Mouse (Mus musculus): ENCODE results near the gene Dapk3. TPM values are rescaled to one million over a fixed set of nuclear protein-coding genes. Genes with fewer than 3 reads are reported as not detected.

Gene Dapk3
- polyA plus RNA-seq (2012; rRNA removed): 75.3 and 76.8 TPM in 2 replicates

DNA sequence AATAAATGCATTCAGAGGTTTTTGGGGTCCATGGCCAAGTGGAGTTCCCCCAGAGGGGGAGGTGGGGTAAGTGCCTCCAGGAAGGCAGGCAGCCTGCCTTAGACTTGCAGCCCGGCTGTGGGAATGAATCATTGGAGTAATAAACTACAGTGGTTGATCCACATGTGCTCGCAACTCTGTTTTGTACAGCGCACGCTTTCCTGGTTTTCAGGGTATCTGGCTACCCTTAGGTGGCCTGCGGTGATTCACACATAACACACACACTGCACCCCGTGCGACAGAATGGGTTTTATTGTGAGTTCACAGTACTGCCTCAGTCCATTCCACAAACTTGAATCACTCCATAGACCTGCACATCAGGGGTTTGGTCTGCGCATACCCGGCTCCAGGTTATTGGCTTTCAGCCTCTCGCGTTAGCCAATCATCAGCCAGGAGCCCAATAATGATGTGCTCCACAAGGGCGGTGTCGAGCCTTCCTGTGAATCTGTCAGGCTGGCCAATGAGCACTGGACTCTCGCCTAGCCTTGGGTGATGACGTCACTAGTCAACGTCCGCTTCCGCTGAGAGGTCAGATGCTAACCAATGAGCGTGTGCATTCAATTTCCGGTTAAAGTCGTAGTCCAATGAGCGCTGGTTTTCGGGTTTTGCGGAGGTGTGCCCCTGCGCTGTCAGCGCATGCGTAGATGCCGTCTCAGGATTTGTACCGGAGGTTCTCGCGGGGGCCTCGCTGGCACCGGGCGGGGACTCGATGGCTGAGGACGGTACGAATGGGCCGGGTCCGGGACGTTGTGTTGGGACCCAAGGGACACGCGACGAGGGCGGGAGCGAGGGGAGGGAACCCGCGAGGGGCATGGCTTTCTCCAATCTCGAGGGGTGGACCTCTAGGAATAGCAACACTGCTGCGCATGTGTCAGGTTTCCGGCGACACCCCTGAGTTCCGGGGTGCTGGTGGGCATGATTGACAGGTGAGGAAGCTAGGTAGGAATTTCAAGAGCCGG, at the start of gene Dapk3:
Gene Dapk3 (plus strand): TSS at position 670 of the 998 bp plus-strand sequence.
- DNase-seq (ENCODE audit: extremely low spot score in 1 of 2, low spot score in 1 of 2): peak; percentile 99

GRCm38 (mm10) chr10:81134181-81134587, 48.6 kb upstream of the Dapk3 start:
- DNase-seq (ENCODE audit: extremely low spot score in 1 of 2, low spot score in 1 of 2): no peak

GRCm38 (mm10) chr10:81134966-81135681, 47.7 kb upstream of the Dapk3 start, which contains the start of gene Zbtb7a:
Gene Zbtb7a (plus strand): TSS chr10:81135220.
- DNase-seq (ENCODE audit: extremely low spot score in 1 of 2, low spot score in 1 of 2): peak in 1 of 2 experiments; percentile 62

- peak in 1 of 2 experiments; percentile 75 for DNase-seq (ENCODE audit: extremely low spot score in 1 of 2, low spot score in 1 of 2)
These were observed 46.7 kb upstream of the Dapk3 start for GRCm38 (mm10) chr10:81135831-81136705.

DNA sequence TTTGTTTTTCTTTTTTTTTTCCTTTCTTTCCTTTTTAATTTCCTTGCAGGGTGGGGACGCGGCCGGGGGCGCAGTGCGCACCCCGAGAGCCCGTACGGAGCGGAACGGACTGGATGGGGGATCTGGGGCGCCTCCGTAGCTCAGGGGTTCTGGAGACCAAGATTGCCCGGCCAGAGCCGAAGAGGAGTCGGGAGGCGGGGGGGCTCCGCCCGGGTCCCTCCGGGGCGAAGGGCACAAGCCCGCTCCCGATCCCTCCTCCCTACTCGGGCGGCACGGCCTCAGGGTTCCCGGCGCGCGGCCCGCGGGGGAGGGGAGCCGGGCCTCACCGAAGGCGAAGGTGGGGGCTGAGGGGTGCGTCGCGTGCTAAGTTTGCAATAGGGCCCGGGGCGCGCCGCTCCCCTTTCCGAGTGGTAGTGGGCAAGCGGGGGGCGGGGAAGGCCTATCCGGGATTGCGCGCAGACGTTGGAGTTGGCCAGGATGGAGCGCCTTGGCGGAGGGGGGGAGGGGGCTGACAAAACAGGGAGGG, 46.0 kb upstream of the Dapk3 start:
- no peak for DNase-seq (ENCODE audit: extremely low spot score in 1 of 2, low spot score in 1 of 2)

- DNase-seq (ENCODE audit: extremely low spot score in 1 of 2, low spot score in 1 of 2): peak; percentile 99 to 100
These were observed 45.3 kb upstream of the Dapk3 start for GRCm38 (mm10) chr10:81137252-81138130.

DNA sequence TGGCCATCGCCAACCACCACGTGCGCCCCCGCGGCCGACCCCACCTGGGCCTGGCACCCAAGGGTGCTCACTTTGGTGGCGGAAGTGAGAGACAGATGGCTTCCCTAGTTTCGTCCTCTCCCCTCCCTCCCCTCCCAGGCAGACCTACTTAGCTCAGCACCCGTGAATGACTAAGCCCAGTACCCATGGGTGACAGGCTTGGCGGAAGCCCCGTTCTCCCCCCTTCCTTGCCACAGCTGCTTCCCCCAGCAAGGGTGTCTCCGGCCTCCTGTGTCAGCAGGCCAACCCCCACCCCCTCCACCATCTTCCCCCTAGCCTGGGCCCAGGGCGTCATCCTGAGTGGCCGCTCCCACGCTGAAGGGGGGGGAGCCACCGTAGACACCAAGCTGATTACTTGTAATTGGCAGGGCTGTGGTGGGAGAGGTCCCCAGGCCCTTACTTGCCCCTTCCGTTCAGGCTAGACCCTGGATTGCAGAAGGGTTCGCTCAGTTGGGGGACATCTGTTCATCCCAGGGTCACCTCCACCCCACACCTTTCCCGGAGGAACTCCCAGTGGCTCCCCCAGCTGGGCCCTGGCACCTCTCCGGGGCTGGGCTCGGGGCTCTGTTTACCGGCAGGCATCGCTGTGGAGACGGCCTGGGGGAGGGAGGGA, 44.5 kb upstream of the Dapk3 start:
- peak in 1 of 2 experiments; percentile 40 for DNase-seq (ENCODE audit: extremely low spot score in 1 of 2, low spot score in 1 of 2)

- DNase-seq (ENCODE audit: extremely low spot score in 1 of 2, low spot score in 1 of 2): no peak
These were observed 43.8 kb upstream of the Dapk3 start for GRCm38 (mm10) chr10:81138821-81139528.

- no peak for DNase-seq (ENCODE audit: extremely low spot score in 1 of 2, low spot score in 1 of 2)
These were observed 43.3 kb upstream of the Dapk3 start for GRCm38 (mm10) chr10:81139529-81139846.

DNA sequence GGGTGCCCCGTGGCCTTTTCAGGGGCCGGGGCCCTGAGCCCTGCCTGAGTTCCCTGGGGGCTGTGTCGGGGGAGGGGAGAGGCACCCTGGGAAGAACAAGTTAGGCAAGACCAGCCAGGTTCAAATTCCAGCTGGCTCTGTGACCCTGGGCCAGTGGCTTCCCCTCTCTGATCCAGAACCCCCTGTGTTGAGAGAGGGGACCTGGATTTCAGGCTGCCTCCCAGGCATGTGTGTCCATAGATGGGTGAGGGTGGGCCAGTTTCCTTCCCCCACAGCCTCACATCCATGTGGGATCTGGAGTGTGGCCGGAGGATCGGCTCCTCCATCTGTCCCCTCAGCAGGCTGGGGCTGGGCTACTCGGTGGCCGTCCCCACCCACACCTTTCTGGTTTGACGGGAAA, 42.8 kb upstream of the Dapk3 start:
- no peak for DNase-seq (ENCODE audit: extremely low spot score in 1 of 2, low spot score in 1 of 2)

GRCm38 (mm10) chr10:81140717-81141454, 41.9 kb upstream of the Dapk3 start:
- no peak for DNase-seq (ENCODE audit: extremely low spot score in 1 of 2, low spot score in 1 of 2)

DNA sequence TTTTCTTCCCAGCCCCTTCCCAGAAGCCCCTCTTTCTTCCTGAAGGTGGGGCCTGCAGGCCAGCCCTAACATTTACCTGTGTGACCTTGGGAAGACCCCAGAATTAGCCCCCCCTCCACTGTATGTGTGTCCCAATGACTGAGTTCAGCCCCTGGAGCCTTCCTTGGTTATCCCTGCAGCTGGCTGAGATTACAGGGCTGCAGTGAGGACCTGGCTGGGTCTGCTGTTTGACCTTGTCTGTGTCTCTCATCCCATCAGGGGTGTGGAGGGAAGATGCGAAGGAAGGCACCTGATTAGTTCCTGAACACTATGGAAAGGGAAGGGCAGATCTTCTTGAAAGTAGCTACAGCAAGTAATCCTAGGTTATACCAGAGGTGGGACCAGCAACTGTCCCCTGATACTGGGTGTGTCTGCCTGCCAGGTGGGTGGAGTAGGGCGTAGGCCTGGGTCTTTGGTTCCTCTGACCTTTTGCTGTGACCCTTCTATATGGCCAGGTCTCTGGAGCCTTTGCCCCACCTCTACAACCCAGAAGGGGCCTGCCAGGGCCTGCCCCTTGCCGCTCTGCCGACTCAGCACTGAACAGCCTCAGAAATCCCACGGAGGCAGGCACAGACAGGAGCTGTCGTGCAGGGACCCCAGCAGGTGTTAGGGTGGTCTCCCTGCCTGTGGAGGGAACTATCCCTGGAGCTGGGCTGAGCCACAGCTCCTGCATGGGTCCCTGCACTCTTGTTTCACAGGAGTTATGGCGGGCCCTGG, 41.2 kb upstream of the Dapk3 start:
- DNase-seq (ENCODE audit: extremely low spot score in 1 of 2, low spot score in 1 of 2): no peak

- no peak for DNase-seq (ENCODE audit: extremely low spot score in 1 of 2, low spot score in 1 of 2)
These were observed 40.2 kb upstream of the Dapk3 start for GRCm38 (mm10) chr10:81142551-81142981.

DNA sequence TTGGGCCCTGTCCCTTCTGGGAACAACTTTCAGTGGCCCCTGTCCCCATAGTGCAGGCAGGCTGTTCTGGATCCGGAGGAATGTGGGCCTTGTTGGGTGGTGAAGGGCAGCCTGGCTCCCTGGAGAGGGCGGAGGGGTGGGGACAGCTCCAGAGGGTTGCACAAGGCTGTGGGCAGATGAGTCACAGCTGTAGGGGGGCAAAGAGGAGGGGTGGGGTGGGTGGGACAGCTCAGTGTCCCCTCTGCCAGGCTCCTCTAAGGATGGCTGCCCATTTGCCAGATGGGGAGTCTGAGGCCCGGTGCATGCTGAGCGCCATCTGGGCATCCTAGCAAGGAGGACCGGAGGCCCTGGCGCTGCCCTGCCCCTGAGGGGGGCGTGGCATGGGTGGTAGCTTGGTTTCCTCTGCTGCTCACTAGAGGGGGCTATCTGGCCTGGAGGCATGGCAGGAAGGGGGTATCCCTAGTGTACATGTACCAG, 39.6 kb upstream of the Dapk3 start:
- DNase-seq (ENCODE audit: extremely low spot score in 1 of 2, low spot score in 1 of 2): no peak

DNA sequence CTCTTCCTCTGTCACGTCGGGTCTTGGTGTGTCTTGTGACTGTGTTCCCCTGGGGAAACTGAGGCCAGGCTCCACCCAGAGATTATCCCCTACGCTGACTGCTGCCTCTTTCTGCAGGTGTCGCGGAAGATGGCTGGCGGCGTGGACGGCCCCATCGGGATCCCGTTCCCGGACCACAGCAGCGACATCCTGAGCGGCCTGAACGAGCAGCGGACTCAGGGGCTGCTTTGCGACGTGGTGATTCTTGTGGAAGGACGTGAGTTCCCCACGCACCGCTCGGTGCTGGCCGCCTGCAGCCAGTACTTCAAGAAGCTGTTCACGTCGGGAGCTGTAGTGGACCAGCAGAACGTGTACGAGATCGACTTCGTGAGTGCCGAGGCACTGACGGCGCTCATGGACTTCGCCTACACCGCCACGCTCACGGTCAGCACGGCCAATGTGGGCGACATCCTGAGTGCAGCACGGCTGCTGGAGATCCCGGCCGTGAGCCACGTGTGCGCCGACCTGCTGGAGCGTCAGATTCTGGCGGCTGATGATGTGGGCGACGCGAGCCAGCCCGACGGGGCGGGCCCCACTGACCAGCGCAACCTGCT, 38.9 kb upstream of the Dapk3 start:
- DNase-seq (ENCODE audit: extremely low spot score in 1 of 2, low spot score in 1 of 2): no peak

DNA sequence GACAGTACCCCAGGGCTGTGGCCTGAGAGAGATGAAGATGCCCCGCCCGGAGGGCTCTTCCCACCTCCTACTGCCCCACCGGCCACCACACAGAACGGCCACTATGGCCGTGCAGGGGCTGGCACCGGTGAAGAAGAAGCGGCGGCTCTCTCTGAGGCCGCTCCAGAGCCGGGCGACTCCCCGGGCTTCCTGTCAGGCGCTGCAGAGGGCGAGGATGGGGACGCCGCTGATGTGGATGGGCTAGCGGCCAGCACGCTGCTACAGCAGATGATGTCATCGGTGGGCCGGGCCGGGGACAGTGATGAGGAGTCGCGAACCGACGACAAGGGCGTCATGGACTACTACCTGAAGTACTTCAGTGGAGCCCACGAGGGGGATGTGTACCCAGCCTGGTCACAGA, 38.1 kb upstream of the Dapk3 start:
- DNase-seq (ENCODE audit: extremely low spot score in 1 of 2, low spot score in 1 of 2): no peak
